Mouse (Mus musculus): ENCODE measurements around the gene Slc25a39.

GRCm38 (mm10) chr11:102453131-102453530 is 45.4 kb upstream of the Slc25a39 start:
- no peak for TF ChIP-seq CTCF (IDR thresholded peaks at IDR 0.05; ENCODE audit: control insufficient read depth, insufficient read depth, insufficient replicate concordance, low read depth, low read length)
- no peak for TF ChIP-seq POLR2A (IDR thresholded peaks at IDR 0.05; ENCODE audit: control insufficient read depth, low read depth, low read length)

Data from testis, adult 2 months (tissue).